Mouse (Mus musculus) embryo, embryonic 9.5 days (tissue): Measurements from ENCODE around the gene Marc1.

Experiments
- DNase-seq: peaks from one replicate; pipeline ENCODE4 v3.0.0-alpha.2; 2017; ENCODE audit errors: extremely low spot score

Gene Marc1

GRCm38 (mm10) chr1:184822678-184823077 lies 11.6 kb upstream of the Marc1 start:
- peak; percentile 24 for DNase-seq

- DNase-seq: no peak
These were observed 6.7 kb upstream of the Marc1 start for GRCm38 (mm10) chr1:184817768-184818167.

GRCm38 (mm10) chr1:184811716-184812250 lies 670 bp upstream of the Marc1 start:
- DNase-seq: no peak

DNA sequence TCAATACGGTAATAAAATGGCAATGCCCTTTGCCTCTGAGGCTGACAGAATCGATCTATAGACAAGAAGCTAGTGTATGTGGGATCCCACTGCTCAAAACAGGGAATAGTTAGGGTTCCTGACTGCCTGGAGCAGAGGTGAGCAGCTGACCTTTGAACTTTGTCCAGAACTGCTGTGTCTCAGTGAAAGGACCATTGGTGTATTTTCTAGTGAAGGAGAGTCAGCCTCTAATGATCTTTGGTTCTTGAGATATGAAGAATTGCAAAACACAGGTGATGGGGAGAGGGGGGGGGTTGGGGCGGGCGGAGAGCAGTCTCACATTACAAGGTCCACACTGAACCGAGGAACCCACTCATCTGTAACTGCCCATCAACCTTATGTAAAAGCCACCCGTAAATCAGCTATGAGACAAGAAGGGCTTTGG lies 1.5 kb downstream of the Marc1 start:
- DNase-seq: no peak

DNA sequence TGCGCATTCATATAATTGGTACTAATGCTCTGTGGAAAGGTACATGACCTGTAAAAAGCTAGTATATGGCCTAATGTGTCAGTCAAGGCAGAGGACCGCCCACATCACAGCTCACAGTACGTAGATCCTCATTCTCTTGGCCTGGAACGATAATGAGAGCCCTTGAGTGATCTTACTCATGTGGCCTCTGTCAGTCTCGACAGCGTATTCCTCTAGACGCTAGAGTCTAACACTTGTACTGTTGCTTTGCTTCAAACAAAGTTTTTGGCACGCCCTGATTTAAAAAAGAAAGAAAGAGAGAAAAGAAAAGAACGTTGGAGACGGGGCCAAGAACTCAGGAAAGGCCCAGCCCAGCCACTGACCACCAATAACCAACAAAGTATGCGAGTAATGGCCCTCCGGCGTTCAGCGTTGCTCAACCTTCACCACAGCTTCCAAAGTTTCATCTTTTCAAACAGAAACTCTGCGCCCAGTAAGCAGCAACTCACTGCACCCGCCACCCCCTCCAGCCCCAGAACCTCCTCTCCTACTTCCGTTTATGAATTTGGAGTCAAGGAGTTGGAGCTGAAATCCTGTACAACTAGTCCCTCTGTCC lies 2.6 kb downstream of the Marc1 start:
- DNase-seq: no peak

GRCm38 (mm10) chr1:184807627-184808417 lies 3.3 kb downstream of the Marc1 start:
- DNase-seq: no peak

- DNase-seq: no peak
These were observed 4.0 kb downstream of the Marc1 start for GRCm38 (mm10) chr1:184807123-184807522.

DNA sequence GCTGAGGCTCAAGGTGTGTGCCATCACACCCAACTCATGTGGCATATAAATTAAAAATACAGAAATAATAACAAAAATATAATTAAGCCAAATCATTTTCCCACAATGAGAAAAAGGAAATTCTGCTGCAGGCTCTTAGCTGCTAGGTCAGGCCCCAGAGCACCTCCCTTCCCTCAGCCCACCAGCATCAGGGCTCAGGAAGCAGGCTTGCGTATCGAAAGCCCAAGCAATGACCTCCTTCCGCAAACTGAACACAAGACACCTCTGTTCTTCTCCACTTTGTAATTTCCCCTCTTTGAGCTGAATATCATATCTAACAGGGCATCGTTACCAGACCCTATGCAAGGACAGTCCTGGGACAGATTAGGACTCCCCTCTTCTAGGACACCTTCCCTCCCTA lies 5.4 kb downstream of the Marc1 start:
- no peak for DNase-seq

GRCm38 (mm10) chr1:184793163-184793876 lies 17.8 kb downstream of the Marc1 start:
- peak; percentile 60 for DNase-seq

DNA sequence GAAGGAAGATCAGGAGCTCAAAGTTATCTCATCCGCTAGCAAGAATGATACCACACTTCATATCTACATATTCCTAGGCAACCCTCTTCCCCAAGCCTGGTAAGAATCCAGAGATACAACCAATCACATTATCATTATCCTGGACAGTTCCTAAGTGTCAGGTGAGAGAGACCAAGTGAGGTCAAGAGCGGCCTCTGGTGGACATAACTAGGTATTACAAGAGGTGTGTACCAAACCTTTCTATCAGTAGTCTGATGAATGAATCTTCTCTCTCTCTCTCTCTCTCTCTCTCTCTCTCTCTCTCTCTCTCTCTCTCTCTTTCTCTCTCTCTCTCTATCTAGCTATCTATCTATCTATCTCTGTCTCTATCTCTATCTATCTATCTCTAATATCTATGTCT lies 20.0 kb downstream of the Marc1 start:
- no peak for DNase-seq

DNA sequence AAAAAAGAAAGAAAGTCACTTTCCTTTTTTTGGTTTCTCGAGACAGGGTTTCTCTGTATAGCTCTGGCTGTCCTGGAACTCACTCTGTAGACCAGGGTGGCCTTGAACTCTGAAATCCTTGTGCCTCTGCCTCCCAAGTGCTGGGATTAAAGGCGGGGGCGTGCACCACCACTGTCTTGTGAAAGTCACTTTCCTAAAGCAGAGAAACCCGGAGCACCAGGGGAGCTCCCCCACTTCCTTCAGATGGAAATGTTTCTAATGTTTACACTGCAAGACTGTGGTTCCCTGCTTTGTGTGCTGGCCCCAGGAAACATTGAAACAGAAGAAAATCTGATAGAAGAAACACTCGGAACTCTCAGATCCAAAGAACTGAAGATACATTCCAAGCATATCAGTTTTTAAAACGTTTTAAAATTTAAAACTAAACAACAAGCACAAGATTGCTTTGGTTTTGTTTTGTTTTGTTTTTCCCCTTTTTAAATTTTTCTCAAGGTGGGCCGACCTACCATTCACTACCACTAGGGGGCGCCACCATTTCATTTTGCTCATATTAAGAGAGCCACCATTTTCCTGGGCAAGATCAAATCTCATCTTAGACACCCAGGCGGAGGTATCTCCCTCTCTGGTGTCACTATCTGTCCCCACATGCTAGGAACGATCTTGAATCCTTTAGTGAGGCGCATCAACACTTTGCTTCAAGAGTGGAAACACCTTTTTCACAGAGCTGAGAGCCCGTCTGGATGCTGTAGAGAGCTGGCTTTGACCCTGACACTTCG lies 24.5 kb downstream of the Marc1 start:
- DNase-seq: no peak

- DNase-seq: no peak
These were observed 27.5 kb downstream of the Marc1 start for GRCm38 (mm10) chr1:184783641-184784040.

GRCm38 (mm10) chr1:184782161-184782513 lies 29.0 kb downstream of the Marc1 start:
- no peak for DNase-seq

DNA sequence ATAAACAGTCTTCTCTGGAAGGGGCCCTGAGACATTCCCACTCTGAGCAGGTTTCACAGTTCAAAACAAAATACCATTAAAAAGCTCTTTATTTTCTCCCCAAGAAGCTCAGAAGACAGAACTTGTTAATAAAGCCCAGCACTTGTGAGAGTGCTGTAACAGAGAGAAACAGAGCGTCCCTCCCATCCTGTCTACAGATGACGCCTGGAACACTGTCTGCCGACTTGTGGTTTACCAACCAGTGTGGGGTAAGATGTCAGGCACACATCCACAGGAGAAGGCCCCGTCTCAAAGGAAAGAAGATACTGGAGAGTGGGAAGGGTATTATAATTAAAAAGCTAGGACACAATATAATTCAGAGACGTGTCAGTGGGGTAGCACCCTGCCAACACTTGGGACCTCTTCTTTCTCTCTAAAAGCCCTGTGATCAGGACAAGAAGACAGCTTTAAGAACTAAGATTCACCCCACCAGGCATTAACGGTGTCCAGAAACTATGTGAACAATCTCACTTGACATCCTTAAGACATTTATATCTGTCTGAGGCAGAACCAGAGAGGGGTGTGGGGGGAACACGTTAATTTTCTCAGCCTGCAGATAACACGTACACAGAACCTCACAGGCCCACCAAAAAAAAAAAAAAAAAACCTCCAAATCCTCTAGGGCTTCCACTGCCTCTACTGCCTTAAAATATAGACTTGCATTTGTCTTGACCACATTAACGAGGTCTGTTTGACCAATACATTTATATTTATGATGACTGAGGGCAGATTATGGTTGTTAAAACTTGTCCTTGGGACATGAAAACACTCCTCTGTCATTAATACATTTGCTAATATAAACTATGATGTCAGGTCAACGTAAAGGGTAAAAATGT lies 29.6 kb downstream of the Marc1 start:
- no peak for DNase-seq

DNA sequence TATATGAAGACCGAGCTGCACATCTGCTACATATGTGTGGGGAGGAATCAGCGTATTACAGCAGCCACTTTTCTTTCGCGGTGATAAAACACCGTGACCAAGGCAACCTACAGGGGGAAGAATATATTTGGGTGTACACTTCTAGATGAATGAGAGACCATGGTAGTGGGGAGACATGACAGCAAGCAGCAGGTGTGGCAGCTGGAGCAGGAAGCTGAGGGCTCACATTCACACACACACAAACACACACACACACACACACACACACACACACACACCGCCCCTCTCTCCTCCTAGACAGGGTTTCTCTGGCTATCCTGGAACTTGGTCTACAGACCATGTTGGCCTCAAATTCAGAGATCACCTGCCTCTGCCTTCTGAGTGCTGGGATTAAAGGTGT lies 33.0 kb downstream of the Marc1 start:
- DNase-seq: no peak

DNA sequence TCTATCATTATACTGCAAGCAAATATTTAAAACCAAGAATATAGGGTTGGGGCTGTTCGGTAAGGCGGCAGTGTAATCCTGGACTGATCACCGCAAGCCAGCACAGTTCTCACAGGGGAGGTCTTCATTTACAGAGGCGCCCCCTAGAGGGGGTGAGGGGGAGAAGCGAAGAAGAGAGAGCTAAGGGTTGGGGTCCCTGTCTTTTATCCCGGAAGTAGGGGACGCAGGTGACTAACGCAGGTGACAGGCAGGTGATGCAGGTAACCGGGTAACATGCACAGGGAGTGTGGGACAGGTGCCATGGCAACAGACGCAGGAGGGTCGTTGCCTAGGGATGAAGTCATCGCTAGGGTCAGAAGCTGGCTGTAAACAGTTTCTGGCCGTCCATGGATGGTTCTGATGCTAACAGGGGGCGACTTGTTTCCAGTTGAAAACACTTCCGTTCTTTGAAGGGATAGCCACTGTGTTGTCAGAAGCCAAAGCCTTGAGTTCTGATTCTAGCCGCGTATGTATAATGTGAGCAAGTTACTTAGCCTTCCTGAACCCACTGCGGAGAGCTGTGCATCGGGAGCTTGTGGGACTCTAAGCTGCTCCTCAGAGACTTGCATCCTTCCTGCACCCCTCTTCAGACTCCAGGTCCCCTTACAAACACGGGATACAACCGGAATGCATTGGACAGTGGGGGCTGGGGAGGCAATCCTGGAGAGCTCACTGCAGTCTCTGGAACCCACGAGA lies 33.9 kb downstream of the Marc1 start:
- DNase-seq: no peak

DNA sequence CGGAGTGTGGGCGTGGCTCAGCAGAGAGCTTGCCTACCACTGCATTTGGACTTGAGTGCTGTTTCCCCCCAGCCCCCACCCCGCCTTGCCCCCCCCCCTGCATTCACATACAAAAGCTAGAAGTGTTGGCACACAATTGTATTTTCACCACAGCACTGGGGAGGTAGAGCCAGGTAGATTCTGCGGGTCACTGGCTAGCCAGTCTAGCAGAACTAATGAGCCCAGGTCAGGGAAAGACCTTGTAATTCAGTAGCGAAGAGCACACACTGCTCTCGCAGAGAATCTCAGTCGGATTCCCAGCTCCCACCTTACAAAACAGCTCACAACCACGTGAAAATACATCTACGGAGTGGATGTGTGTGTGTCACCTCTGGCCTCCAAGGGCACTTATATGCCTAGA lies 35.8 kb downstream of the Marc1 start:
- no peak for DNase-seq

DNA sequence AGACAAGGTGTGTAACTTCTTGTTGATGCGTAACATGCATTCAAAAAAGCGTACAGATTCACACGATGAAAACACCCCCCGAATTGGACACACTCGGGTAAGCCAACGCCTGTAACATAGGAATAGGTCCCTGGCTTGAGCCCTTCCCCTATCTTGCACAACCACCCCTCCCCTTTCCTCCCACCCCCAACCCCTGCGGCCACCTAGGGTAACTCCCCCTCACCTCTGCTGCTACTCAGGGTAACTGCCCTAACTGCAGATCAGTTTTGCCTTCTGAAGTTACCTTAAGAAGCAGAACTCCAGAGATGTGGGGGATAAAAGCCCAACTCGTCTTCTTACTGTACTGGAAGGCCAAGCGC lies 39.2 kb downstream of the Marc1 start:
- no peak for DNase-seq

- DNase-seq: peak; percentile 80
These were observed 39.8 kb downstream of the Marc1 start for GRCm38 (mm10) chr1:184771202-184771890.

DNA sequence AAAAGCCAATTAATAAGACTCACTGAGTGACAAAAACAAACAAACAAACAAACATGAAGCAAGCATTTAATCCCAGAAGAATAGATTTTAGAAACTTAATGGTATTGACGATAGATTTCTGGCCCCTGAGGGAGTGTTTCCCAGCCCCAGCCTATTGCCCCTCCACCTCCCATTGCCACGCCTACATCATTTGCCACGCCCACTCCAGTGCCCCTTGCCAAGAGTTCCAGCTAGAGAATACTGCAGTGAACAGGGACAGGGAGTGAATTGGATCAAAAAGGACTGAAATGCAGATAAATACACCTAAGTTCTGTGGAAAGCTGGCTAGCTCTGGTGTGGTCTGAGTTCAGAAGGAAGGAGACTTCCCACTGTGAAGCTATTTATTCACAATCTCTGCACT lies 47.2 kb downstream of the Marc1 start:
- no peak for DNase-seq
